Mouse (Mus musculus): Measurements from ENCODE around the gene Nyap2.

- TF ChIP-seq CTCF (conservative IDR thresholded peaks at IDR 0.05; ENCODE audit: insufficient read depth, insufficient read length, low read depth, low read length), result no peak
- TF ChIP-seq POLR2A (IDR thresholded peaks at IDR 0.05; ENCODE audit: low read depth, low read length), result no peak
These were observed 226.6 kb downstream of the Nyap2 start for GRCm38 (mm10) chr1:81303389-81303788.
